Mouse (Mus musculus): ENCODE measurements around the gene Mta2.
A peak's percentile ranks its signal among the peaks of the same experiment; 100 is the strongest.
"Not testable (repeated sequence)": the region's sequence is repeated elsewhere in the genome, so short reads cannot be mapped to it uniquely, and the experiment has no call there.

The Mta2 gene

DNA sequence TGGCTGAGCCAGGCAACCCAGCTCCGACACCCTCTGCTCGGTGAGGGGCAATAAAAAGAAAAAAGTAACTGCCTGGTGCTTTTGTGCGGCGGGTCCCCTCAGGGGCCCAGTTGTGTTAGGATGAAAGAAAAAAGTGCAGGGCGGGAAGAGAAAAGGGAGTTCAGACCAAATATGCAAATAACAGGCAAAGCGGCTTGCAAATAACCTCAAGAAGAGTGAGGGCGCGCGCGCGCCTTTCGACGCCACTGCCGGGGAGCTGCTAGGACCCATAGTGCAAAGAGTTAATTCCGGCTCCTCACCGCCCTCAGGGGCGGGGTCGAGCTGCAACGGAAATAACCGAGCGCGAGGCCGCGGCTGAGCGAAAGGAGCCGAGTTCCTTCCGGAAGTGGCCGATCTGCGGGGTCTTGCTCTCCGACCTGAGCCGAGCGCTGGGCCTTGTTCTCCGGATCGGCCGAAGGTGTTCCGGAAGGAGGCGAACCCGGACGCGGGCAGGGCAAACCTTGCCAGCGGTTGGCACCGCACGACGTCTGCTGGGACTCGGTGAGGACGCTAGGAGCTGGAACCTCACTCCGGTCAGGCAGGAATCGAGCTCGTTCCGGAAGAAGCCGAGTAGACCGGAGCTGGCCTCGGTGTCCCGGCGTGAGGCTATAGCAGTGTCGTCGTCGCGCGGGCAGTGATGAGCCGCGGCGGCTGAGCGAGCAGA lies at the start of gene Mta2:
Gene Mta2, plus strand, starts transcription at position 361 of the 703 bp plus-strand sequence.
- DNase-seq (ENCODE audit: low spot score) = peak; percentile 70

GRCm38 (mm10) chr19:8892829-8893766 lies 48.6 kb upstream of the Mta2 start, which contains the start of gene Ints5:
Gene Ints5, plus strand, starts transcription at chr19:8893005.
- peak; percentile 55 for DNase-seq (ENCODE audit: low spot score)

DNA sequence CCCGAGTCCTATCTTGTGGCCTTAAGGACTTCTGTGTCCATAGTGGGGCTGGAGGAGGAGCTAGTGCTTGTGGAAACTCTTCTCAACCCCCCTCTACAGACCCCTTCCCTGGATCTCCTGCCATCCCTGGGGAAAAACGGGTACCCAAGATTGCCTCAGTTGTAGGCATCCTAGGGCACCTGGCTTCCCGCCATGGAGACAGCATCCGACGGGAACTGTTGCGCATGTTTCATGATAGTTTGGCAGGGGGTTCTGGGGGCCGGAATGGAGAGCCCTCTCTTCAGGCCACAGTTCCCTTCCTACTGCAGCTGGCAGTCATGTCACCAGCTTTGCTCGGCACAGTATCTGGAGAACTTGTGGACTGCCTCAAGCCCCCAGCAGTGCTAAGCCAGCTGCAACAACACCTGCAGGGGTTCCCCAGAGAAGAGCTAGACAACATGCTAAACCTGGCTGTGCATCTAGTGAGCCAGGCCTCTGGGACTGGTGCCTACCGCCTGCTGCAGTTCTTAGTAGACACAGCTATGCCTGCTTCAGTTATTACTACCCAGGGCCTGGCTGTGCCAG lies 46.2 kb upstream of the Mta2 start:
- no peak for DNase-seq (ENCODE audit: low spot score)

DNA sequence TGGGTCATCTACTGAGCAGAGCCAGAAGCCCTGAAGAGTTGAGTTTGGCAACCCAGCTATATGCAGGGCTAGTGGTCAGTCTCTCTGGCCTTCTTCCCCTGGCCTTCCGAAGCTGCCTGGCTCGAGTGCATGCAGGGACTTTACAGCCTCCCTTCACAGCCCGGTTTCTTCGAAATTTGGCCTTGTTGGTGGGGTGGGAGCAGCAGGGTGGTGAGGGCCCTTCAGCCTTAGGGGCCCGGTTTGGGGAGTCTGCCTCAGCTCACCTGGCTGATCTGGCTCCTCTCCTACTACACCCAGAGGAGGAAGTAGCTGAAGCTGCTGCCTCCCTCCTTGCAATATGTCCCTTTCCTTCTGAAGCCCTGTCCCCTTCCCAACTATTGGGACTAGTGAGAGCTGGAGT lies 45.4 kb upstream of the Mta2 start:
- DNase-seq (ENCODE audit: low spot score) = not testable (repeated sequence)

DNA sequence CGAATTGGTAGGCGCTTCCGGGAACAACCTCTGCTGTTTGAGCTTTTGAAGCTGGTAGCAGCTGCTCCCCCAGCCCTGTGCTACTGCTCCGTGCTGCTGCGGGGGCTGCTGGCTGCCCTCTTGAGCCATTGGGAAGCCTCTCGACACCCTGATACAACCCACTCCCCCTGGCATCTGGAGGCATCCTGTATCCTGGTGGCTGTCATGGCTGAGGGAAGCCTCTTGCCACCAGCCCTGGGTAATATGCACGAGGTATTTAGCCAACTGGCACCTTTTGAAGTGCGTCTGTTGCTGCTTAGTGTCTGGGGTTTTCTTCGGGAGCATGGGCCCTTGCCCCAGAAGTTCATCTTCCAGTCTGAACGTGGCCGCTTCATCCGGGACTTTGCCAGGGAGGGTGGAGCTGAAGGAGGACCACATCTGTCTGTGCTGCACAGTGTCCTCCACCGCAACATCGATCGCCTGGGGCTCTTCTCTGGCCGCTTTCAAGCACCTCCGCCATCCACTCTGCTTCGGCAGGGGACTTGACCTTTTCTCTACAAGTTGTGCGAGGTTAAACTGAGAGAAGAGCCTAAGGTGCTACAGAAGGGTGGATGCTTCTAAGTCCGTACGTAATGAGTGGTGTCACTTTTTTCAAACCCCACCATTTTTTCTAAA lies 44.3 kb upstream of the Mta2 start:
- DNase-seq (ENCODE audit: low spot score) = not testable (repeated sequence)

DNA sequence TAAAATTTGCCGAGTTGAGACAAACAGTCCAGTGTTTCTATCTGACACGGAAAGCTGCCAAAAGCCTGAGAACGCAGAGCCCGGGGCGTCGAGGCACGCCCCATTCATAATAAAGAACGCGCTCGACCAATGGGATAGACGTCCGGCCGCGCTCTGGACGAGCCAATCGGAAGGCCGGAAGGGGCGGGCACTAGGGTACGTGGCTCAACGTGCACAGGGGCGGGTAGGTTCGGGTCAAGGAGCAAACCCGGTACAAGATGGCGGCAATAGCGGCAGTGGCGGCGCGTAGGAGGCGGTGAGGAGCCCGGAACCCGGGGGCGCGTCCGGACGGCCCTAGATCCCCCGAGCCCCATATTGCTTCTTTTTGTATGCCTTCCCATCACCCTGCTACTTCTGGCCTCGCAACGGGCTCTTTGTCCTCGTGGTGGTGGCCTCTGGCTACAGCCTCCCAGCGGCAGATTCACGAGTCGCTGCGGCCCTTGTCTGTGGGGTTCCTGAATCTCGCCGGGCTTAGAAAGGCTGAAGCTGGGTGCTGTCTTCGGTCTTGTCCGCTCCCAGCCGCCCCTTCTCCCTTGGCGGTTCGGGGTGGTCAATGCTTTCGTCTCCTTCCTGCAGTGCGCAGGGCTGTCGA lies 43.7 kb upstream of the Mta2 start, which contains the start of gene Ganab:
Gene Ganab, plus strand, starts transcription at position 207 of the 631 bp plus-strand sequence.
- DNase-seq (ENCODE audit: low spot score) = peak; percentile 88

GRCm38 (mm10) chr19:8898576-8898975 lies 43.1 kb upstream of the Mta2 start:
- DNase-seq (ENCODE audit: low spot score) = no peak

- DNase-seq (ENCODE audit: low spot score) = no peak
Measured at GRCm38 (mm10) chr19:8899079-8899478, 42.6 kb upstream of the Mta2 start.

DNA sequence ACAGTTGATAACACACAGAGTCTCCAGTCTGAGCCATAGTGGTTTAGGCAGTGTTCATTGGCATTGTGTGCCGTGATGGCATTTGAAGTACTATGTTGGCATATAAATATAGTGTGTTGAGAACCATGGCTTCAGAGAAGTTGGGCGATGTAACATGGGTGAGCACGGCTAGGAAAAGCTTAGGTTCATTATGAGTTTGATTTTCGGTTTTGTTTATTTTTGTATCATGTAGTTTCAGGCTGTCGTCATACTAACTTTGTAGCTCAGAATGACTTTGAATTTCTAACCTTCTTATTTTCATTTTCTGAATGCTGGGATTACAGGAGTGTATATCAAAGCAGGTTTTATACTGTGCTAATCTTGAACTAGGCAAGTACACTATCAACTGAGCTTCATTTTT lies 38.3 kb upstream of the Mta2 start:
- no peak for DNase-seq (ENCODE audit: low spot score)

GRCm38 (mm10) chr19:8908531-8908930 lies 33.1 kb upstream of the Mta2 start:
- no peak for DNase-seq (ENCODE audit: low spot score)

DNA sequence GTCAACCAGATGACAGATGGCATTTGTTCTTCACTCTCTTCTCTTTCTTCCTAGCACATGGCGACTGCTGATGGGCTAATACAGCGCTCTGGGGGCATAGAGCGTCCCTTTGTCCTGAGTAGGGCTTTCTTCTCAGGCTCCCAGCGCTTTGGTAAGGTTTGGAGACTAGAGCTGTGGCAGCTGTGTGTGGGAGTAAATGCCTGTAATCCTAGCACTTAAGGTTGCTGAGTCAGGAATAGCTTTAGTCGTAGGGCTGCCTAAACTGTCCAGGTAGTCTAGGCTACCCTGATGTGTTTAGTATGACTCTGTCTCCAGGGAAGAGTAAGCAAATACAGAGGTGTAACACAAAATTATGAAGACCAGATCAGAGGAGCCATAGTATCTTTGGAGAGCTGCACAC lies 29.9 kb upstream of the Mta2 start:
- no peak for DNase-seq (ENCODE audit: low spot score)

DNA sequence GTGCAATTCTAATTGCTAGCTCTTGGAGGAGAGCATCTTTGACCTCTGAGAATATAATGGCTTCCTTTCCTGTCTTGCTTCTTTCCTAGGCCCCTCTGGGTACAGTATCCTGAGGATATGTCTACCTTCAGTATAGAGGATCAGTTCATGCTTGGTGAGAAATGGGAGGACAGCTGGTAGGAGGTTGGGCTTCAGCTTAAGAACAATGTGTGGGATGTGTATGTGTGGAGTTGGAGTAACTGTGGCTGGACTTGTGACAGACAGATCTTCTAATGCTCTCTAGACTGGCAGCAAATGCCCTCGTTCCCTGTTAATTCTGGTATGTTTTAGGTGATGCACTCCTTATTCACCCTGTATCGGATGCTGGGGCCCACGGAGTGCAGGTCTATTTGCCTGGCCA lies 27.5 kb upstream of the Mta2 start:
- DNase-seq (ENCODE audit: low spot score) = peak; percentile 15

DNA sequence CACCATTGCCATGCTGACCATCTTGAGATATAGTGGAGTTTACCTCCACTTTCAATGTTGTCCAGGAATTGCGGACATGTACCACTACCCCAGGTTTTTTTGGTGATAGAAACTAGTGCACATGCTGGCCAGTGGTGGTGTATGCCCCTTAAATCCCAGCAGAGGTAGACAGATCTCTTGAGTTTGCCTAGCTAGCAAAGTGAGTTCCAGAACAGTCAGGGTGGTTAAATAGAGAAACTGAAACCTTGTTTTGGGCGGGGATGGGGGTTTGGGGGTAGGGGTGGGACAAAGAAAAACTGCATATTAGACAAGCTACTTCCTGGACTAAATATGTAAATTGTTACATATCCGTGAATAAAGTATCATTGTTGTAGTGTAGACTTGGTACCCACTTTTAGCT lies 22.7 kb upstream of the Mta2 start:
- no peak for DNase-seq (ENCODE audit: low spot score)

GRCm38 (mm10) chr19:8919684-8920072 lies 22.0 kb upstream of the Mta2 start:
- DNase-seq (ENCODE audit: low spot score) = no peak

DNA sequence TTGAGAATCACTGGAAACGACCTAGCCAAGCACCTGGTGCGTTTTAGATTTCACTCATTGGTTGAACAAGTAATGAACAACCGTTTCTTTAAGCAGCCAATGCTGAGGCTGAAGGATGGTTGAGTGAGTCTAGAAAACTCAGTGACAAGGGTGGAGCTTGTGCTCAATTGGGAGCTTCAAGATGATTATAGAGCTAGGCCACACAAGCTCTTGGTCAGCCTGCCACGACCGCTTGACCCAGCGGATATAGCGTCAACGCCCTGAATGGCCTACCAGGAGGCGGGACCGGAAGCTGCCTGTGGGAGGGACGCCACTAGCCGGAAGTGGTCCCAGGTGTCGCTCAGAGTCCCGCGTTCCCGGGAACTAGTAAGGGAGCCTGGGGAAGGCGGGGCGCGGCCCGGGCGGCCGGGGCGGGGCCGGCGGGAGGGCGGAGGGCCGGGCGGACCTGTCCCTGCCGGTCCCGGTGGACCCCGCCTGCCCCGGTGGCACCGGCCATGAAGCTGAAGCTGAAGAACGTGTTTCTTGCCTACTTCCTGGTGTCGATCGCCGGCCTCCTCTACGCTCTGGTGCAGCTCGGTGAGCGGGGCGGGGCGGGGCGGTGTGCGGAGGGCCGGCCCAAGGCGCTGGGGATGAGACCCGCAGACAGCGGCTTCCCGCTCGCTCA lies 21.5 kb upstream of the Mta2 start, which contains the start of gene B3gat3:
Gene B3gat3, plus strand, starts transcription at position 302 of the 664 bp plus-strand sequence.
- DNase-seq (ENCODE audit: low spot score) = peak; percentile 88

DNA sequence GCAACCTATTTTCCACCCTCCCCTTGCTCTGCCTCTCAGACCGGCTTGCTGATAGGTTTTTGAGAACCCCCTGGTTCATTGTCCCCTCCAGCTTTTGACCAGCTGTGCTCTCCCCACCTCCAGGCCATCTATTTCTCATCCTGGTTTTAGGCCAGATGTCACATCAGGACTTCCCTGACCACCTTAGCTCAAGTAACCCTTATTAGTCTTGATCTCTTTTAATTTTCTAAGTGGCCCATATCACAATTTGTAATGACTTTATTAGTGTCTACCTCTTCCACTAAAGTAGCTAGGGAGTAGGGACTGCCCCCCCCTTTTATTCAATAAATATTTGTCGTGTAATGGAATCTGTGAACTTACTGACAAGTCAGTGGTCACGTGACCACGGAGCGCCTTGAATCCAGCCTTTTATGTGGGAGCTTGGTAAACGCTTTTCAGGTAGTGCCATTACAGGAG lies 20.8 kb upstream of the Mta2 start:
- no peak for DNase-seq (ENCODE audit: low spot score)

DNA sequence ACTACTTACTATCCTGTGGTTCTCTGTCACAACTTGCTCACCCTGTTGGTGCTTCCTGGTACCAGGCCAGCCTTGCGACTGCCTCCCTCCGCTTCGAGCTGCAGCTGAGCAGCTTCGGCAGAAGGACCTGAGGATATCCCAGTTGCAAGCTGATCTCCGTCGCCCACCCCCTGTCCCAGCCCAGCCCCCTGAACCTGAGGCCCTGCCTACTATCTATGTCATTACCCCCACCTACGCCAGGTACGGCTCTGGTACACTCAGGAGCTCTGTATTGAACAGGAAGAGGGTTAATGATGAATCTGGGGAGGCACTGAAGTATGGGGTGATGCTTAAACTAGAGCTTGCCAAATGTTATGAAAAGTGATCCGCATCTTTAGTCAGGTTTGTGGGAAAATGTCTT lies 19.9 kb upstream of the Mta2 start:
- DNase-seq (ENCODE audit: low spot score) = no peak

DNA sequence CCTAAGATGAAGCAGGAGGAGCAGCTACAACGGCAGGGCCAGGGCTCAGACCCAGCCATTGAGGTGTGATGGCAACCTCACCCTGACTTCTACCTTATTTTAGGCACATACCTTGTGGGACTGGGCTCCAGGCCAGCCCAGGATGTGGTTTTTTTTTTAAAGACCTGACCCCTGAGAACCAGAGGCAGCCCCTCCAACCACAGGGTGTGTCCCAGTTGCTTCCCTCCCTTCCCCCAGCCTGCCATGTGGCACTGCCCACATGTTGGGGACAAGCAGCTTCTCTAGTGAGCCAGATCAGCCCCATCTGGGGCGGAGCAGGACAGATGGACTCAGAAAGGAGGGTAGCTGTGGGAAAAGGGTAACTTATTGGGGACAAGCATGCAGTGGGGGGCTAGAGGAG lies 14.9 kb upstream of the Mta2 start:
- no peak for DNase-seq (ENCODE audit: low spot score)

GRCm38 (mm10) chr19:8927891-8928525 lies 13.7 kb upstream of the Mta2 start:
- no peak for DNase-seq (ENCODE audit: low spot score)

DNA sequence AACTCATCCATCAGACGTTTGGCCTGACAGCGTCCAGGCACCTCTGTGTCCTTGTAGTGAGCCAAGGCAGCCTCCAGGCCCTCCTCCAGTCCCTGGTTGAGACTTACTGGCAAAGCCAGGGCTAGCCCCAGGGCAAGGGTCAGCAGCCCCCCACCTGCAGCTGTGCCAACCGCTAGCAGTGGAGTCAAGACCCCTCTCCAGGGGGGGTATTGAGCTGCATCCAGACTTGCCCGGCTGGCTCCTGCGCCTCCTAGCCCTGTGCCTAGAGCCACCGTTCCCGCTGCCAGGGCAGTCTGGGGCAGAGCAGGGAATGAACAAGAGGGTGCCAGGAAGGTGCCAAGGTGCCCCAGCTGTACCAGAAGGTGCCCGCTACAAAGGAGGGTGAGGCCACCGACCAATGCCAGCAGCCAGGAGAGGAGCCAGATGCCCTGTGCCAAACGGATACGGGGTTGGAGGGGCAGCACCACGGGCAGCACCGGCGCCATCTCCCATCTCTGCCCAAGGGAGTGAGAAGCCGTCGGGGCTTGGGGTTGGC lies 12.9 kb upstream of the Mta2 start:
- no peak for DNase-seq (ENCODE audit: low spot score)
